Mouse (Mus musculus) liver, embryonic 14.5 days (tissue): ENCODE results near the gene Pard6b.

Experiments
- CTCF ChIP-seq: IDR thresholded peaks from 2 replicates; pipeline ENCODE4 v1.5.1; 2016; ENCODE audit warnings: antibody characterized with exemption, low read depth, control low read depth
- EP300 ChIP-seq: IDR thresholded peaks from 2 replicates; pipeline ENCODE4 v1.6.1; 2016; ENCODE audit warnings: antibody characterized with exemption, low read depth

GRCm38 (mm10) chr2:168100008-168100407, 19.2 kb downstream of the Pard6b start:
- TF ChIP-seq CTCF = no peak
- no peak for TF ChIP-seq EP300
